Mouse (Mus musculus): ENCODE results near the gene Heyl. TPM values are rescaled to one million over a fixed set of nuclear protein-coding genes. Genes with fewer than 3 reads are reported as not detected.

Gene Heyl
- 0.16 and 0.43 TPM in 2 replicates for polyA plus RNA-seq (2012)

GRCm38 (mm10) chr4:123233492-123234084 is at the start of gene Heyl:
Gene Heyl (plus strand): TSS chr4:123233556.

GRCm38 (mm10) chr4:123201186-123202093 is 31.9 kb upstream of the Heyl start, which contains the start of gene Nt5c1a:
Gene Nt5c1a (plus strand): TSS chr4:123201504.

GRCm38 (mm10) chr4:123261721-123262401 is 28.5 kb downstream of the Heyl start, which contains the start of gene Pabpc4:
Gene Pabpc4 (plus strand): TSS chr4:123262351.

Other genes starting within 250 kb of the Heyl start
- 2.9 and 7.0 TPM in 2 replicates for gene Mycl, start 237.9 kb upstream of the Heyl start, polyA plus RNA-seq (2012)
- gene Trit1, start 217.0 kb upstream of the Heyl start, polyA plus RNA-seq (2012), result 2.7 and 2.9 TPM in 2 replicates
- gene Bmp8b, start 128.4 kb upstream of the Heyl start, polyA plus RNA-seq (2012), result not detected in 2 replicates
- not detected in 2 replicates for gene Oxct2b, start 117.3 kb upstream of the Heyl start, polyA plus RNA-seq (2012)
- gene Ppie, start 93.6 kb upstream of the Heyl start, polyA plus RNA-seq (2012), result 12.9 and 15.8 TPM in 2 replicates
- gene Hpcal4, start 50.3 kb upstream of the Heyl start, polyA plus RNA-seq (2012), result not detected in 2 replicates
- gene Nt5c1a, start 32.1 kb upstream of the Heyl start, polyA plus RNA-seq (2012), result not detected in 2 replicates
- gene Pabpc4, start 28.8 kb downstream of the Heyl start, polyA plus RNA-seq (2012), result 714 and 746 TPM in 2 replicates
- gene Oxct2a, start 90.1 kb downstream of the Heyl start, polyA plus RNA-seq (2012), result 0.03 and 0.15 TPM in 2 replicates
- gene Bmp8a, start 109.7 kb downstream of the Heyl start, polyA plus RNA-seq (2012), result 0.27 and 0.50 TPM in 2 replicates